Mouse (Mus musculus) hindbrain, embryonic 11.5 days (tissue): Measurements from ENCODE around the gene Eif4e2. TPM values are rescaled to one million over a fixed set of nuclear protein-coding genes. Genes with fewer than 3 reads are reported as not detected.

Experiments
- ATAC-seq: fragments of 200-750 bp; cut with Nextera tagmentation; 2 replicates; pipeline ENCODE4 v1.8.0; 2017; ENCODE audit warnings: mild to moderate bottlenecking, moderate TSS enrichment, moderate library complexity; ENCODE audit not compliant: low FRiP score
- DNase-seq: peaks from one replicate; pipeline ENCODE4 v3.0.0-alpha.2; 2015; ENCODE audit warnings: low spot score
- H3K27ac ChIP-seq: fragments of 300-500 bp; sonication (generic); 2 replicates; pipeline ENCODE4 v1.5.1; 2014; ENCODE audit warnings: mild to moderate bottlenecking, low read depth, low read length
- H3K27me3 ChIP-seq: fragments of 300-500 bp; sonication (generic); 2 replicates; pipeline ENCODE4 v1.6.1; 2014; ENCODE audit warnings: mild to moderate bottlenecking, low read length, moderate library complexity, mixed read lengths; ENCODE audit not compliant: control insufficient read depth, insufficient read depth
- H3K36me3 ChIP-seq: fragments of 300-500 bp; sonication (generic); 2 replicates; pipeline ENCODE4 v1.6.1; 2014; ENCODE audit warnings: mild to moderate bottlenecking, low read length, moderate library complexity, mixed read lengths; ENCODE audit not compliant: control insufficient read depth, insufficient read depth
- H3K4me1 ChIP-seq: fragments of 300-500 bp; sonication (generic); replicated peaks from 2 replicates; pipeline ENCODE4 v1.6.1; 2014; ENCODE audit warnings: low read length, mixed read lengths; ENCODE audit not compliant: control insufficient read depth, insufficient read depth
- H3K4me2 ChIP-seq: fragments of 300-500 bp; sonication (generic); replicated peaks from 2 replicates; pipeline ENCODE4 v1.6.1; 2014; ENCODE audit warnings: mild to moderate bottlenecking, low read depth, low read length
- H3K4me3 ChIP-seq: fragments of 300-500 bp; sonication (generic); 2 replicates; pipeline ENCODE4 v1.5.1; 2014; ENCODE audit warnings: low read depth, low read length
- H3K9ac ChIP-seq: fragments of 300-500 bp; sonication (generic); 2 replicates; pipeline ENCODE4 v1.6.1; 2014; ENCODE audit warnings: low read depth, low read length
- H3K9me3 ChIP-seq: fragments of 300-500 bp; sonication (generic); 2 replicates; pipeline ENCODE4 v1.6.1; 2016; ENCODE audit warnings: low read length; ENCODE audit not compliant: control insufficient read depth
- WGBS: fragments of 180-500 bp; shearing (Covaris S2); extraction: QIAGEN DNeasy Blood & Tissue Kit; methylation state at CpG from one replicate; pipeline ENCODE4 v1.1.7; 2014; 5-methylcytosine and 5-hydroxymethylcytosine counted together
- polyA plus RNA-seq: library from polyadenylated mRNA; unstranded; fragments of >200 nt; fragmentation: Nextera tagmentation; extraction: Ambion mirVana; gene quantifications from 2 replicates; pipeline ENCODE4 v1.2.1, GENCODE M21; 2014

Eif4e2 gene
- polyA plus RNA-seq, 1 experiment from 2014 or later: 134 TPM

- Histone ChIP-seq H3K36me3 (no peaks in the 10 kb centered on the region), H3K27me3 (peaks cover 2% of the 10 kb centered on the region; the same call in 1 of the 2 replicates), H3K4me2 (no peak overlapping the region), H3K4me3 (no peak overlapping the region), H3K27ac (no peak overlapping the region), H3K4me1 (peaks cover 4% of the 10 kb centered on the region), H3K9ac (no peak overlapping the region), H3K9me3 (no peaks in the 10 kb centered on the region)
- DNase-seq: no peak
- ATAC-seq: no peak
- WGBS: 88% methylated on average over 4 of the region's 4 CpGs
Measured at GRCm38 (mm10) chr1:87211431-87211830, 2.3 kb upstream of the Eif4e2 start.

- peak overlapping the region; percentile 77 for H3K4me3 ChIP-seq
- H3K36me3 ChIP-seq: 0 out of 2 replicates have a peak, but pooled peaks cover 1% of the 10 kb centered on the region
- peaks cover 4% of the 10 kb centered on the region for H3K4me1 ChIP-seq
- H3K27me3 ChIP-seq: no peaks in the 10 kb centered on the region
- no peaks in the 10 kb centered on the region for H3K9me3 ChIP-seq
- H3K4me2 ChIP-seq: peak overlapping the region; percentile 65
- ATAC-seq (no peak), DNase-seq (peak; percentile 14)
- 45% methylated on average over 4 of the region's 4 CpGs for WGBS
- peak overlapping the region; percentile 95 for H3K9ac ChIP-seq
- peak overlapping the region; percentile 99 for H3K27ac ChIP-seq
Measured at GRCm38 (mm10) chr1:87214748-87215147, 1.0 kb downstream of the Eif4e2 start.

DNA sequence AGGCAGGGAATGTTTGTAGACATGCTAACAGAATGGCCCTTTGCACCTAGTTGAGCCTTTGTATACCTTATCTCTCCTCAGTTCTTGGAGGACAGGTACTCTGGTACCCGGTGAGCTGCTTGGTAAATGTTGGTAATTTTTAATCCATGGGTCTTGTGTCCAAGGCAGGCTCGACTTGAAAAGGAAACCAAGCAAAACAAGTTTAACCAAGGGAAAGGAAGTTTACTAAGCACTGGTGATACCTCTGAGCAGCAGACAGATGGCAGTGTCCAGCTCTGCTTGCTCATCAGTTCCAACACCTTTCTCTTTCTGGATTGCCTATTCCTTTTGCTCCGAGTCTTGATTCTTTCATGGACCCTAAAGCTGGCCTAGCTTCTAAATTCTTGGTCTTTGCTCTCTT, 4.2 kb downstream of the Eif4e2 start:
- DNase-seq (no peak), ATAC-seq (no peak)
- no peak overlapping the region for H3K9ac ChIP-seq
- no peak overlapping the region for H3K27ac ChIP-seq
- peaks cover 4% of the 10 kb centered on the region for H3K4me1 ChIP-seq
- peaks cover 13% of the 10 kb centered on the region for H3K36me3 ChIP-seq
- 57% methylated on average over 3 of the region's 3 CpGs for WGBS
- no peaks in the 10 kb centered on the region for H3K9me3 ChIP-seq
- H3K27me3 ChIP-seq: no peaks in the 10 kb centered on the region
- no peak overlapping the region for H3K4me2 ChIP-seq
- H3K4me3 ChIP-seq: no peak overlapping the region

DNA sequence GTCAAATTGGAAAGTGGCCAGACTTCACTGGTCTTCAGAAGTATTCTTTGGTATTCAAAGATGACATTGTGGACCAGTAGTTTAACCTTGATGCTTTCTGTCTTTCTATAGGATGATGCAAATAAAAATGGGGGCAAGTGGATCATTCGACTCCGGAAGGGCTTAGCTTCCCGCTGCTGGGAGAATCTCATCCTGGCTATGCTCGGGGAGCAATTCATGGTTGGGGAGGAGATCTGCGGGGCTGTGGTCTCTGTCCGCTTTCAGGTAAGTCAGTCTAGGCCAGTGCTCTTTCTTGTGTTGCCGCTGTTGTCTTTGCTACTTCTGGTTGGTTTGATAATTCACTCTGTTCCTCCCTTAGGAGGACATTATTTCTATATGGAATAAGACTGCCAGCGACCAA, 12.0 kb downstream of the Eif4e2 start:
- H3K9me3 ChIP-seq: no peaks in the 10 kb centered on the region
- no peak for ATAC-seq
- no peak overlapping the region for H3K27ac ChIP-seq
- no peaks in the 10 kb centered on the region for H3K27me3 ChIP-seq
- H3K9ac ChIP-seq: no peak overlapping the region
- H3K4me1 ChIP-seq: no peaks in the 10 kb centered on the region
- DNase-seq: no peak
- 94% methylated on average over 8 of the region's 8 CpGs for WGBS
- H3K4me3 ChIP-seq: no peak overlapping the region
- no peak overlapping the region for H3K4me2 ChIP-seq
- H3K36me3 ChIP-seq: peaks cover 27% of the 10 kb centered on the region

DNA sequence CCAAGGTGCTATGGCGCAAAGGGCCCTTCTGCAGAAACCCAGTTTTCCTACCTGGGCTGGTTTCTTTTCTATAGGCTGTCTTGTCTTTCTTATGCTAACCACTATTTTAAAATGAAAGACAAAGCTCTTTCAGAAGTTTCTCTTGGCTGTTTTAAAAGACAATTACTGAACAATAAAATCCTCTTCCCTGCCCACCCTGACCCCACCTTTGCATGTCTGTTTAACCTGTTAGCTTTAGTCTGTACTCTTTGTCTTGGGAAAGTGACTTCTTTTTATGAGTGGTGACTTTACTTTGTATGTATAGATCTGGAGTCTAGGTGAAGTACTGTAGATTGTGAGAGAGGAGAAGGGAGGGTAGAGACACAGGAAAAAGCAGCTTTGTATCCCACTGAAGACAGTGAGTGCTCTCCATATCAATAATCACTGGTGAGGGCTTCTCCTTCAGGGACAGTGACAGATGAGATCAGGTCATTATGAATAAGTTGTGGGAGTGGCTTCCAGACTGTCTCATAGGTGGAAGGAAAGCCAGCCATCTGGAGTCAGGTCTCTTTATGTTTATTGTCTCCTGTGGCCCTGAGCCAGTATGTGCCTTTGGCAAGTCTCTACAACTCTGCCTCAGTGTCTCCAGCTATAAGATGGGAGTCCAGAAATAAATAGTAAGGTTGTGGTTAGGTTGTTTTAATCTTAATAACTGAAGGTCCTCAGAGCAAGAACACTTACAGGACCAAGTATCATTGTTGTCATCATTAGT, 12.9 kb downstream of the Eif4e2 start:
- H3K36me3 ChIP-seq: peaks cover 26% of the 10 kb centered on the region
- 80% methylated on average over 1 of the region's 1 CpGs for WGBS

GRCm38 (mm10) chr1:87227160-87227550, 13.4 kb downstream of the Eif4e2 start:
- Histone ChIP-seq H3K36me3 (peaks cover 26% of the 10 kb centered on the region), H3K4me3 (no peak overlapping the region), H3K9me3 (no peaks in the 10 kb centered on the region), H3K4me1 (no peaks in the 10 kb centered on the region), H3K27ac (no peak overlapping the region), H3K9ac (no peak overlapping the region), H3K27me3 (no peaks in the 10 kb centered on the region), H3K4me2 (no peak overlapping the region)
- ATAC-seq (no peak), DNase-seq (no peak)
- WGBS: 90% methylated on average over 3 of the region's 3 CpGs

More for the DNA sequence above, 12.9 kb downstream of the Eif4e2 start:
- Histone ChIP-seq H3K4me2 (no peak overlapping the region), H3K4me3 (no peak overlapping the region), H3K4me1 (no peaks in the 10 kb centered on the region), H3K9ac (no peak overlapping the region), H3K9me3 (no peaks in the 10 kb centered on the region), H3K27ac (no peak overlapping the region), H3K27me3 (no peaks in the 10 kb centered on the region)
- no peak for ATAC-seq
- DNase-seq: no peak

- H3K4me1 ChIP-seq: no peaks in the 10 kb centered on the region
- 73% methylated on average over 5 of the region's 5 CpGs for WGBS
- peaks cover 15% of the 10 kb centered on the region for H3K36me3 ChIP-seq
- no peak overlapping the region for H3K4me3 ChIP-seq
- no peak for DNase-seq
- H3K9ac ChIP-seq: no peak overlapping the region
- H3K27ac ChIP-seq: no peak overlapping the region
- no peaks in the 10 kb centered on the region for H3K9me3 ChIP-seq
- ATAC-seq: no peak
- H3K27me3 ChIP-seq: no peaks in the 10 kb centered on the region
- no peak overlapping the region for H3K4me2 ChIP-seq
Measured at GRCm38 (mm10) chr1:87230606-87231005, 16.9 kb downstream of the Eif4e2 start.

GRCm38 (mm10) chr1:87232197-87232596, 18.5 kb downstream of the Eif4e2 start:
- ATAC-seq (no peak), DNase-seq (no peak)
- WGBS: 80% methylated on average over 7 of the region's 7 CpGs
- no peak overlapping the region for H3K4me3 ChIP-seq
- peaks cover 7% of the 10 kb centered on the region for H3K36me3 ChIP-seq
- no peaks in the 10 kb centered on the region for H3K9me3 ChIP-seq
- H3K9ac ChIP-seq: no peak overlapping the region
- no peaks in the 10 kb centered on the region for H3K4me1 ChIP-seq
- no peak overlapping the region for H3K4me2 ChIP-seq
- no peak overlapping the region for H3K27ac ChIP-seq
- H3K27me3 ChIP-seq: no peaks in the 10 kb centered on the region

- DNase-seq: no peak
- H3K27ac ChIP-seq: no peak overlapping the region
- H3K4me2 ChIP-seq: no peak overlapping the region
- no peak overlapping the region for H3K4me3 ChIP-seq
- H3K9me3 ChIP-seq: no peaks in the 10 kb centered on the region
- H3K4me1 ChIP-seq: no peaks in the 10 kb centered on the region
- H3K27me3 ChIP-seq: no peaks in the 10 kb centered on the region
- H3K36me3 ChIP-seq: peaks cover 8% of the 10 kb centered on the region; the same call in 1 of the 2 replicates
- no peak overlapping the region for H3K9ac ChIP-seq
- ATAC-seq: no peak
- 79% methylated on average over 8 of the region's 8 CpGs for WGBS
Measured at GRCm38 (mm10) chr1:87239056-87239455, 25.3 kb downstream of the Eif4e2 start.
